8 mouse cellular contexts compared by ENCODE assay signal in the genomic region with DNA sequence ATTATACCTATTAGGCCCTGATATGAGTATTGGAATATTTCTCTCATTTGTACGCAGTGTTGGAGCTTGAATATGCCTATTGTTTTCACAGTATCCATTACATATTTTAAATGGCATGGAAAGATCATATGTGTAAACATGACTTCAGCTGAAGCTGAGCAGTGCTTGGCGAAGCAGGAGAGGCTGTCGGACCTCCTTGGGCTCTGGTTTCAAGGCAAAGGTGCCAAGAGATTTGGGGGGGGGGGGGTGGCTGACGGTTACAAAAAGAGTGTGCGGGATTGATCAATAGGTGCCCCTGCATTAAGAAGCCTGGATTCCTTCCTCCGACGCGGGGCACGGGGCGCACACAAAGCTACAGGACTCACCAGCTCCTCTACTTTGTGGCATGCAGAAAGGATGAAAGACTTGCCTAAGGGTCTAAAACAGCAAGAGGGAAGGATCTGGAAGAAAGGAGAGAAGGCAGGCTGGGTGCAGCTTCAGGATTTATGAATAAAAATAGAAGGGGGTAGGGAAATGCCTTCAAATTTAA.
DNase-seq lines count a peak whose midpoint lies in the region; ATAC-seq lines count a peak whose summit lies in the region.

No protein-coding gene starts in this region.

- H3K9ac ChIP-seq in heart, embryonic 15.5 days: no peak overlapping the region
- no peak overlapping the region for H3K9ac ChIP-seq in hindbrain, embryonic 11.5 days (ENCODE audit: low read depth, low read length)
- H3K9ac ChIP-seq in midbrain, embryonic 13.5 days (replicated peaks): no peak overlapping the region

- DNase-seq in heart, adult 8-10 months (ENCODE audit: low spot score): no peak
- DNase-seq in embryonic facial prominence, embryonic 10.5 days (ENCODE audit: low spot score): peak; percentile 66
- DNase-seq in hindbrain, embryonic 11.5 days (ENCODE audit: low spot score): peak; percentile 26
- DNase-seq in layer of hippocampus, adult 9-10 months (ENCODE audit: low spot score): no peak

- H3K4me3 ChIP-seq in heart, embryonic 15.5 days: peak overlapping the region; percentile 14
- peak overlapping the region; percentile 38 for H3K4me3 ChIP-seq in embryonic facial prominence, embryonic 10.5 days
- H3K4me3 ChIP-seq in hindbrain, embryonic 11.5 days (ENCODE audit: low read depth, low read length): no peak overlapping the region
- H3K4me3 ChIP-seq in midbrain, embryonic 13.5 days (replicated peaks): peak overlapping the region; percentile 15

- H3K27ac ChIP-seq in heart, embryonic 15.5 days: no peak overlapping the region; the same call in 1 of the 2 replicates
- peak overlapping the region; percentile 85 for H3K27ac ChIP-seq in embryonic facial prominence, embryonic 10.5 days (replicated peaks)
- H3K27ac ChIP-seq in hindbrain, embryonic 11.5 days (ENCODE audit: low read depth, low read length): no peak overlapping the region
- H3K27ac ChIP-seq in midbrain, embryonic 13.5 days: peak overlapping the region; percentile 39; the same call in 1 of the 2 replicates

- peak overlapping the region; percentile 47 for H3K4me2 ChIP-seq in heart, embryonic 15.5 days
- no peak overlapping the region for H3K4me2 ChIP-seq in hindbrain, embryonic 11.5 days (replicated peaks; ENCODE audit: low read depth, low read length)
- H3K4me2 ChIP-seq in midbrain, embryonic 13.5 days (replicated peaks): peak overlapping the region; percentile 37

- no peaks in the 10 kb centered on the region for H3K27me3 ChIP-seq in heart, embryonic 15.5 days
- H3K27me3 ChIP-seq in embryonic facial prominence, embryonic 10.5 days (replicated peaks; ENCODE audit: low read depth, poor library complexity, severe bottlenecking): no peaks in the 10 kb centered on the region
- H3K27me3 ChIP-seq in hindbrain, embryonic 11.5 days (ENCODE audit: control insufficient read depth, insufficient read depth, low read length): no peaks in the 10 kb centered on the region
- H3K27me3 ChIP-seq in midbrain, embryonic 13.5 days: no peaks in the 10 kb centered on the region

- H3K36me3 ChIP-seq in heart, embryonic 15.5 days: no peaks in the 10 kb centered on the region
- H3K36me3 ChIP-seq in embryonic facial prominence, embryonic 10.5 days (replicated peaks): no peaks in the 10 kb centered on the region
- H3K36me3 ChIP-seq in hindbrain, embryonic 11.5 days (ENCODE audit: control insufficient read depth, insufficient read depth, low read length): no peaks in the 10 kb centered on the region
- no peaks in the 10 kb centered on the region for H3K36me3 ChIP-seq in midbrain, embryonic 13.5 days

- ATAC-seq in heart, embryonic 15.5 days (replicated peaks; ENCODE audit: insufficient number of reproducible peaks, insufficient read depth, low FRiP score, low read depth): no peak
- ATAC-seq in hindbrain, embryonic 11.5 days (ENCODE audit: low FRiP score): no peak
- peak; percentile 73 for ATAC-seq in midbrain, embryonic 13.5 days
- no peak for ATAC-seq in inflammation-experienced regulatory T-cells, adult 6 months
- ATAC-seq in granulocyte monocyte progenitor cell, adult 5-6 weeks (replicated peaks; ENCODE audit: poor library complexity, severe bottlenecking): no peak

- WGBS in heart, embryonic 15.5 days: 50% methylated on average over 10 of the region's 10 CpGs
- WGBS in embryonic facial prominence, embryonic 10.5 days: 15% methylated on average over 10 of the region's 10 CpGs
- 51% methylated on average over 10 of the region's 10 CpGs for WGBS in hindbrain, embryonic 11.5 days
- 20% methylated on average over 10 of the region's 10 CpGs for WGBS in midbrain, embryonic 13.5 days

- 0 out of 2 replicates have a peak, but pooled peaks cover 8% of the 10 kb centered on the region for H3K4me1 ChIP-seq in heart, embryonic 15.5 days (replicated peaks)
- peaks cover 38% of the 10 kb centered on the region for H3K4me1 ChIP-seq in embryonic facial prominence, embryonic 10.5 days
- H3K4me1 ChIP-seq in hindbrain, embryonic 11.5 days (replicated peaks; ENCODE audit: control insufficient read depth, insufficient read depth, low read length): no peaks in the 10 kb centered on the region
- H3K4me1 ChIP-seq in midbrain, embryonic 13.5 days (replicated peaks): peaks cover 7% of the 10 kb centered on the region

- no peaks in the 10 kb centered on the region for H3K9me3 ChIP-seq in heart, embryonic 15.5 days (replicated peaks)
- no peaks in the 10 kb centered on the region for H3K9me3 ChIP-seq in embryonic facial prominence, embryonic 10.5 days
- no peaks in the 10 kb centered on the region for H3K9me3 ChIP-seq in hindbrain, embryonic 11.5 days (ENCODE audit: control insufficient read depth, low read length)
- H3K9me3 ChIP-seq in midbrain, embryonic 13.5 days: no peaks in the 10 kb centered on the region

Comparison
In these comparisons a context has a peak if more than half of its experiments do, and no peak if none do; other contexts are left out.
1. H3K27ac ChIP-seq: peak in embryonic facial prominence, embryonic 10.5 days (single experiment) and midbrain, embryonic 13.5 days (single experiment); none in heart, embryonic 15.5 days (single experiment) and hindbrain, embryonic 11.5 days (single experiment).
2. DNase-seq: peak in embryonic facial prominence, embryonic 10.5 days (single experiment) and hindbrain, embryonic 11.5 days (single experiment); none in heart, adult 8-10 months (single experiment) and layer of hippocampus, adult 9-10 months (single experiment).